Mouse (Mus musculus): ENCODE measurements around the gene Mrpl28.

DNA sequence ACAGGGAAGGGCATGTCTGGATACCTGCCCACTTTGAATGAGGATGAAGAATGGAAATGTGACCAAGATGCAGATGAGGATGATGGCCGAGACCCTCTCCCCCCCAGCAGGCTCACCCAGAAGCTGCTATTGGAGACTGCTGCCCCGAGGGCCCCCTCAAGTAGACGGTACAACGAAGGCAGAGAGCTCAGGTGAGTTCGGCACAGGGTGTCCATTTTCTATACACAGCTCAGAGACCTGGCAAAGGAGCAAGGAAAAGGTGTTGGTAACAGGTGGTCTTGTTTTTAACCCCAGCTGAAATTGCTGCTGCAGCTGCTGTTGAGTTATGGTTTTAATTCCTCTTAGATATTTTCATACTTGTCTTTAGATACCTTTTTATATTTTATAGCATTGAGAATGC is 20.1 kb downstream of the Mrpl28 start:
- TF ChIP-seq CTCF (IDR thresholded peaks at IDR 0.05; ENCODE audit: low read depth) (no peak), EP300 (IDR thresholded peaks at IDR 0.05; ENCODE audit: low read depth) (no peak)

Data from liver, embryonic 14.5 days (tissue).